Mouse (Mus musculus): ENCODE measurements around the gene Snrnp35.
A peak's percentile ranks its signal among the peaks of the same experiment; 100 is the strongest.
"Not testable (repeated sequence)": the region's sequence is repeated elsewhere in the genome, so short reads cannot be mapped to it uniquely, and the experiment has no call there.

Gene Snrnp35

DNA sequence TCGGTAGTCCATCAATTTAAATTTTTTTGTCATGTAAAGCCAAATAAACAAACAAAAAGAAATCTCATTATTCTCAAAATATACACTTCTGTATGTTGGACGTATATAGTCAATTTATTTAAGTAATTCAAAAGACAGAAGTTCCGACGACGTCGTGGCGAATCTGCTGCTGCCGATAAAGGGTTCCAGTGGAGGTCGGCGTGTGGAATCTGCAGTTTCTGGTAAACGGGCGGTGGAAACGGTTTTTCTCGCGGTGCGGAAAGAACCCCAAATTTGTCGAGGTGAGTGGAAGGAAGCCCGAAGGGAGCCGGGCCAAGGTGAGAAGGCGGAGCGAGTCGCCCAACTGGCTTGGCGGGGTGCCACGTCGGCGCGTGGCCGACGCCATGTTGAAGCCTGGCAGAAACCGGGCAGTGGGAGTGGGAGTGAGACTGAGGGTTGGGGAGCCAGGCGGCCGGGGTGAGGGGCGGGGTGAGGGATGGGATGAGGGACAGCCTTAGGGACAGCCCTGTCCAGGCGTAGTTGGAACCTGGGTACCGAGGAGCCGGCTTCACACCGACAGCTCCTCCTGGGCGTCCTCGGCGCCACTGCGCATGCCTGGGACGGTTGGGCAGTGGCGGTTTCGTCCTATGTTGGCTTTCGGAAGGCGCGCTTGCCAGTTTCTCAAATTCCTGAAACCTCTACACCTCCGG, at the start of gene Snrnp35:
Snrnp35 (plus strand) TSS at position 169 of the 689 bp plus-strand sequence.
- DNase-seq (ENCODE audit: low spot score in 2 of 2), result peak; percentile 91

DNA sequence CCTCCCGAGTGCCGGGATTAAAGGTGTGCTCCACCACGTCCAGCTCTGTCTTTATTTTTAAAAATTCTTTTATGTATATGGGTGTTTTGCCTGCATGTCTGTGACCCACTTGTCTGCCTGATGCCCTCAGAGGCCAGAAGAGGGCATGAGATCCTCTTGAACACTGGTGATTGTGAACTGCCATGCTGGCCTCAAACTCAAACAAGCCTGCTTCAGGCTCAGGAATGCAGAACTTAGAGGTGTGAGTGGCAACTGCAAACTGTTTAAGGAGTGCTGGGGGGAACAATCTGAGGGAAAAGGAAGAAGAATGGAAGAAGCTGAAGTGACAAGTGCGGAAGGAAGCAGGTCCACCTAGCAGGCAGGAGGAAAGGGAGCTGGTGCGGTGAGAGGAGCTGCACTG, 44.7 kb upstream of the Snrnp35 start:
- no peak for DNase-seq (ENCODE audit: low spot score in 2 of 2)

DNA sequence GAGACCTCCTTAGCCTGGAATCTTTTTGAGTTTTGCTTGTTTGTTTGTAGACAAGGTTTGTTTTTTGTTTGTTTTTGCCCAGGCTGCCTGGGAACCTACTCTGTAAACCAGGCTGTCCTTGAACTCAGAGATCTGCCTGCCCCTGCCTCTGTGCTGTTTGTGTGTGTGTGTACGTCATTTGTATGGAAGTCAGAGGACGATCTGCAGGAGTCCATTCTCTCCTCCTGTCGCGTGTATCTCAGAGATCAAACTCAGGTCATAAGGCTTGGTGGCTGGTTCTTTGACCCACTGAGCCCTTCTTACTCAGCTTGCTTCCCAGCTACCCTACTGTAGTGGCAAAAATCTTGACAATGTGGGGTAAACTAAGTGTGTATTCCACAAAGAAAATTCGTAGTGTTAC, 44.2 kb upstream of the Snrnp35 start:
- DNase-seq (ENCODE audit: low spot score in 2 of 2), result no peak

DNA sequence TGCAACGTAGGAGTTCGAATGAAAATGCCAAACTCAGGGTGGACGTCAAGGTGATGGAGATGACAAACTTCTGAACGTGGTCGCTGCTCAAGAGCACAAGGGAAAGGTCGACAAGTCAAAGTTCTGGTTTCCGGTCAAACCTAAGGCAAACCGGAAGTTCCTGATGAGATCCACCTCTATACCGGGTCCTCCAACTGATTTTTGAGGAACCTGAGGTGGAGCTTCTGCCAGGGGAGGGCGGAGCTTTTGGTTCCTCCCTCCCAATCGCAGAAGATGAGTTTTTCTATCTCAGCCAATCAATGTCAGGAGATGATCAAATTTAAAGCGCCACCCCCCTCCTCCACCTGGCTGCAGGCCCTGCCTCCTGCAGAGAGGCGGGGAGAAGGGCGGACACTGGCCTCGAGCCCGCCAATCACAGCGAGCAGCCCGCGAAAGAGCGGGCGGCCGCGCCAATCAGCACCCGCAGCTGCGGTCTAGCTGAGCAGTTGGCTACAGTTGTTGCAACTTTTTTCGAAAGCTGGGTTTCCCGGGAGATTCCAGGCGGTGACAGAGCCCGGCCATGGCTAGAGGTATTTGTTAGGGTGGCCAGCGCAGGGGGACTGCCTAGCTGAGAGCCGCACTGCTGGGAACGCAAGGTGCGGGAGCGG, 43.4 kb upstream of the Snrnp35 start, which contains the start of gene Kmt5a:
Kmt5a (plus strand) TSS at position 484 of the 647 bp plus-strand sequence.
- peak; percentile 90 to 94 for DNase-seq (ENCODE audit: low spot score in 2 of 2)

DNA sequence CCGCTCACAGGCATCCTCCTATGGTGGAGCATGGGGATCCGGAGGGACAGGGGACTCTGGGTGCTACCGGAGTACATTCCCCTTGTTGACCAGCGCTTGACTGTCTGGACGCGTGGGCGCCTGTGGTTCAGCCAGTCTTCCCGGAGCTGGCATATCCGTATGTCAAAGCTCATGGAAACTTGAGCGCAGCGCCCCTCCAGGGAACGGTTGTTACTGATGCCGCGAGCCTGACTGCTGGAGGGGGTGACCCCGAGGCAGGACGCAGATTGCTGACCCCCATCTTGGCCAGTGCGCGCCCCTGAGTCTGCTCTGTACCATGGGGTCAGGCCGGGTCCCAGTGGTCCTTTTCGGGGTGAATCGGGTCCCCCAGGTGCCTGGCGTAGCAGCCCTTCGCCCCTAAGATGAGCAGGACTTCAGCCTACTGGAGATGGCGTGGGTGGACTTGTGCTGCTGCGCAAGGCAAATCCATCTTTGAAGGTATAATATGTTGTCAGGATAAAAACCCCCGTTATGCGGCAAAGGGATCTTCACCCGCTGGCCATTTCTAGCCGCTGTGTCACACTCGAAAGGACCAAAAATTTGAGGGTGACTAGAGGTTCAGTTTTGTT, 42.7 kb upstream of the Snrnp35 start:
- no peak for DNase-seq (ENCODE audit: low spot score in 2 of 2)

DNA sequence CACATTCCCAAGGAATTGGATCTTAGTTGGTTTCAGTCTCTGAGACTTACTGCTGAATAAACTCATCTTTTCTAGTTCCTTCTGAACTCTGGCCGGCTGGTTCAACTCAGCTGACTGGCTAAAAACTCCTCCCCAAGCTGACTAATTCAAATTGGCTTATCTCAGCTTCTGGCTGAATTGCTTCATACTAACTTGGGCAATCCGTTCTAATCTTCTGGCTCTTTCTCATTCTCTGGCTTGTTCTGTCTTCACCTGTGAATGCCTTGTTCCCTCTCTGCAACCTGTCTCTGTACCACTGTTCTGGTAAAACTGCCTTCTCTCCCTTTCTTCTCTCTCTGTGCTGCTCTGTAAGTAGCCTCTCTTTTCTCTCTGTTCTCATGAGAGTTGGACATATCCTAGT, 40.3 kb upstream of the Snrnp35 start:
- no peak for DNase-seq (ENCODE audit: low spot score in 2 of 2)

DNA sequence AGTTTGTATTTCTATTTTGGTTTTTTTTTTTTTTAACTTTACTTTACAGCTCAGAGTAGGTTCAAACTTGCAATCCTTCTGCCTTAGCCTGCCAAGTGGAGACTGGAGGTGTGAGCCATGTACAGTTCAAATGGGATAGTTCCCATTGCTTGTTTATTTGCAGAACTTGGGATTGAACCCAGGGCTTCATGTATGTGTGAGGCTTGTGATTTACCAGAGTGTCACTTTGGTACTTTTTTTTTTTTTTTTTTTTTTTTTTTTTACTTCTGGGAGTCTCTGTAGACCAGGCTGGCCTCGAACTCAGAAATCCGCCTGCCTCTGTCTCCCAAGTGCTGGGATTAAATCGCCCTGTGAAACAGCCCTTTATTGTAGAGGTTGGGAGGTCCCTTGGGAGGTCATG, 38.7 kb upstream of the Snrnp35 start:
- no peak for DNase-seq (ENCODE audit: low spot score in 2 of 2)

DNA sequence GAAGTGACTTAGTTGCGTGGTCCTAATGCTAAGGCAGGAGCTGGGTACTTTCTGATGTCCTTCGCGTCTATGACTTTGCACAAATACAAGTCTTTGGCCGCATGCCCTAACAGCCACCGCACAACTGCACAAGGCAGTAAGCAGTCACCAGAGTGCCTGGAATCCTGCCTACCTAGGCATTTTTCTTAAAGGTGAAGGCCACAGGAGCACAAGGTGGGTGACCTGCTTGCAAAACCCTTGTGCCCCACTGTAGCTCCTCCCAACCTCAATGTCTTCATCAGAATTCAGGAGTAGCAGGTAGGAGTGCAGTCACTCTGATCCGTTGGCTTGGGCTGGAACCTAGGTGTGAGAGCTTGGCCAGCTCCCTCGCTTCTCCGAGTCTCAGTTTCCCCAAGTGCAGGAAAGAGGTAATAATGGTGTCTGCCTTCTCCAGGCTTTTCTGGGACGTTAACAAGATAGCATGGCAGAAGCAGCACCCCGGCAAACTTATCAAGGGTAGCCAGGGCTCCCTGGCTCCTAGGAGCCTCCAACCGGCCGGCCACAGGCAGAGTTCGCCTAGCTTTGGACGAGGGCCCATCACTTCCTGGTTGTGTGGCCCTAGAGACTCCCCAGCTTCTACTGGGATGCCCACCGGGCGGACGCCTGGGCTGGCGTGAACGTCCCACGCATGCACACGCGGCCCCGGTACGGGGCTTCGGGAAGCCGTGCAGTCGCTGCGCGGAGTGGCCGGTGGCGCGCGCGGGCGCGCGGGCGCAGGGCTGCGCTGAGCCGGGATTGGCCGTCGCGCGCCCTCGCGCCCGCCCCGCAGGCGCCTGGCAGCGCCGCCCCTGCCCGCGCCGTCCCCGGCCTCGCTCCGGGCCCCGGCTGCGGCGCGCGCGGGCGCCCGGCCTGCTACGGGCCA, 38.0 kb upstream of the Snrnp35 start:
- DNase-seq (ENCODE audit: low spot score in 2 of 2), result peak in 1 of 2 experiments; percentile 58

DNA sequence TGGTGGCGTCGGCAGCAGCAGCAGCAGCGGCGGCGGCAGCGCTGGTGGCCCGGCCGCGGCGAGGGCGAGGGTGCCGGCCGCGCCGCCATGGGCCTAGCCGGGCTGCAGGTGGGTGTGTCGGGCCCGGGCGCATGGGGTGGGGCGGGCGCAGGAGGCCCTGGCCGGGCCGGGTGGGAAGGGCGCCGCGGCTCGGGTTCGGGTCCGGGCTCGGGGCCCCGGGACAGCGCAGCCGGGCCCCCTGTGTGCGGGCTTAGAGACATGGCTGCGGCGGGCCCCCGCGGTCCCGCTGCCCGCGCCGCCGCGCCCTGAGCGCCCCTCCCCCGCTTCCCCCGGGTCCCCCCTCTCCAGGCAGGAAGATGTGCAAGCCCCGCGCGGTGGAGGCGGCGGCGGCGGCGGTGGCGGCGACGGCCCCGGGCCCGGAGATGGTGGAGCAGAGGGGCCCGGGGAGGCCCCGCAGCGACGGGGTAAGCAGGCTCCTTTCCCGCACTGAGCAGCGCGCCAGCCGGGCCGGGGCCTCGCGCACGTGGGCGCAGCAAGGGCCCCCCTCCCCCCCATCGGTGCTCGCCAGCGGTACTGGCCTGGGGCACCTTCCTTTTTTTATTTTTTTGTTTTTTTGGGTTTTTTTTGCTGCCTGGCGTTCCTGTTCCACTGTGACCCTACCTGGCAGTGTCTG, 37.2 kb upstream of the Snrnp35 start:
- peak in 1 of 2 experiments; percentile 38 for DNase-seq (ENCODE audit: low spot score in 2 of 2)

DNA sequence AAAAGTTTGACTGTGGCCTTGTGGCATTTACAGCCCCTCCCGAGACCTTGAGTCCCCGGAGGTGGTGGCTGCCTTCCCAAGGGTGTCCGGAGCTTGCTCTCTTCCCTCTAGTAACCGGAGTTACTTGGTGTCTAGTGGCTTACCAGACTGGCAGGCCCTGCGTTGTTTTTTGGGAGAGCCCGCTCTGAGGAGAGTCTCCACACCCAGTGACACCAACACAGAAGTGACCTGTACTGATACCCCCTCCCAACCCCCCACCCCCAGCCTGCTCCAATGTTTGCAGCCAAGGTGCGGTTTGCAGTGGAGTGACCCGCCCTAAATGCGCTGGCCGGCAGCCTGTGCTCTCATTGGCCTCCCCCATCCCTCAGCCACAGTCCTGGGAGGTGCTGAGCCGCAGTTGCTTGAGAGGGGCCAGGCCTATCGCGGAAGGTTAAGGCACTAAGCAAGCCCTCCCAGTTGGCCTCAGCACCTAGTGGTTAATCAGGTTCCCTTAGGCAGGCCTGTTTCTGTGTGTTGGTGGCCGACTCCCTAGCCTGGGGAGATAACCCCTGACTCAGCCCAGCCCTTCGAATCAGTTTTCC, 36.5 kb upstream of the Snrnp35 start:
- peak; percentile 67 to 80 for DNase-seq (ENCODE audit: low spot score in 2 of 2)

DNA sequence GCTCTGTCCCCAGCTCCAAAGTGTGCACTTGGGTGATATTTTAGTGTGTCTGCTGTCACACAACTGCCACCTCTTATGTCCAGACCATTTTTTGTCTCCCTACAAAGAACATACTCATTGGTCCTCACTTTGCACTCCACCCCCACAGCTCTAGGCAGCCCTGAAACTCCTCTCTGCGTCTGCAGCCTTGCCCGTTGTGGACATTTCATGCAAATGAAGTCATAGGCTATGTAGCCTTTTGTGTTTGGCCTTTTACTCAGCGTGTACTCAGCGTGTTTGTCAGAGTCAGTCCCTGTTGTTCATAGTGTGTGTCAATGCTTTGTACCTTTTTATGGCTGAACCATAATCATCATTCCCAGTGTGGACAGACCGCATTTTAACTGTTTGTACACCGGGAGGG, 33.4 kb upstream of the Snrnp35 start:
- no peak for DNase-seq (ENCODE audit: low spot score in 2 of 2)

DNA sequence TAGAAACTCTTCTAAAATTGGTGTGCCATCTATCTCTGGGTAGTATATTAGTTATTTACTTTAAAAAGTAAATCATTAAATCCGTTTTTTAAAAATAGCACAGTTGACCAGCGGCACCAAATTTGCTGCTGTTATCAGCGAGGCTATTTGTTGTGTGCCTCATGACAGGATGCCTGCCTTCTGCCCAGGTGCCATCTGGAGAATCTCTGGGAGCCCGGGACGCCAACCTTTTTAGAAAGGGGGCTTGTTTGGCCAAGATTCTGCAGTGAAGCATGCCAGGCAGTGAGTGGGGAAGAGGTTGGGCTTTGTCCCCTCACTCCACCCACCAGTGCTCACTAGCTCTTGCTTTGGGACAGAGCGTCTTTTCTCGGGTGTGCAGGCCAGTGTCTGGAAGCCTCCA, 32.9 kb upstream of the Snrnp35 start:
- no peak for DNase-seq (ENCODE audit: low spot score in 2 of 2)

DNA sequence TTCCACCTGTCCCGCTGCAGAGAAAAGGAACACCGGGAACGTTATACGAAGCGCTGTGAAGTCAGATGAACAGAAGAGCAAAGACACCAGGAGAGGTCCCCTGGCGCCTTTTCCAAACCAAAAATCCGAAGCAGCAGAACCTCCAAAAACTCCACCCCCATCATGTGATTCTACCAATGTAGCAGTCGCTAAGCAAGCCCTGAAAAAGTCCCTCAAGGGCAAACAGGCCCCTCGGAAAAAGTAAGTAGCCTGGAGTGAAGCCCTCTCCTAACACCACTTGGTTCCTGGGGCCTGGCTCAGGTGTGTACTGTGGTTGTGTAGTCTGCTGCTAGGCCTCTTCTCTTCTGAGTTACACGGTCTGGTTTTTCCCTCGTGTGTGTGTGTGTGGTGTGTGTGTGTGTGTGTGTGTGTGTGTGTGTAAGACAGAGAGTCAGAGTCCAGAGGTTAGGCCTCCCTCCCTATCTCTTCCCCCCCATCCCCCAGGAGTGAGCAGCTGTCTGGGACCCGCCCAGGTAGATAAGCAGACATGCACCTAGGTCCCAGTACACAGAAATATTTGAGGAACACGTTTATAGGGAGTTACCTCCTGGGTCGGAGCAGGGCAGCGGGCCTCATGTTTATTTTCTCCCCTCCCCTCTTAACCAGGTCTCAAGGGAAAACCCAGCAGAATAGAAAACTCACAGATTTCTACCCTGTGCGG, 32.1 kb upstream of the Snrnp35 start:
- no peak for DNase-seq (ENCODE audit: low spot score in 2 of 2)

DNA sequence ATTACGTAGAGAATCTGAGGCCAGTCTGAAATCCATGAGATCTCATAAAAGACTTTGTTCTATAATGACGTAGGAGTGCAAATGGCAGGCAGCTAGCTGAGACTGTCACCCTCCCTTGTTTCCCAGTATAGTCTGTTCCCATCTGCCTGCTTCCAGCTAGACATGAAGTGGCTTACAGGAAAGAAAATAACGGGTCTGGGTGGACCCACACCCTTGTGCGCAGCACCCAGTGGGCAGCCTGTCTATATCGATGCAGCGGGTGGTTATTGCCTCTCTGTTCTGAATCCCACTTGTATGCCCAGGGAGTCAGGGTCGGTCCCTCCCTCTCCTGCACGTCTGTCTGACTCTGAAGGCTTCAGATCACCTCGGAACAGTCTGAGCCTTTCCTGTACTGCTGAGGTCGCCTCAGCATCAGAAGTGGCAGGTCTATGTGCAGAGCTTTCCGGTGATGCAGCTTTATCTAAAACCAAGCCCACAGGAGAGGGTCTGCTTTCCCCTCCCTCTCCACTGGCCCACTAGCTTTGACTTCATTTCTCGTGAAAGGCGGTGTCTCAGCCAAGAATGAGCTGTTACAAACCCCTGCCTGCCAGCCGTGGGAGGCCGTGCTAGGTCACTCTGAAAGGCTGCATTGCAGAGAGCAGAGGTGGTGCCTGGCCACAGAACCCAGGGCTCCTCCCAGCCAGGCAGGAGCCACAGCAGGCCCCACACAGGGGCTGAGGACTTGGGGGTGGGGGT, 30.3 kb upstream of the Snrnp35 start:
- DNase-seq (ENCODE audit: low spot score in 2 of 2), result no peak

DNA sequence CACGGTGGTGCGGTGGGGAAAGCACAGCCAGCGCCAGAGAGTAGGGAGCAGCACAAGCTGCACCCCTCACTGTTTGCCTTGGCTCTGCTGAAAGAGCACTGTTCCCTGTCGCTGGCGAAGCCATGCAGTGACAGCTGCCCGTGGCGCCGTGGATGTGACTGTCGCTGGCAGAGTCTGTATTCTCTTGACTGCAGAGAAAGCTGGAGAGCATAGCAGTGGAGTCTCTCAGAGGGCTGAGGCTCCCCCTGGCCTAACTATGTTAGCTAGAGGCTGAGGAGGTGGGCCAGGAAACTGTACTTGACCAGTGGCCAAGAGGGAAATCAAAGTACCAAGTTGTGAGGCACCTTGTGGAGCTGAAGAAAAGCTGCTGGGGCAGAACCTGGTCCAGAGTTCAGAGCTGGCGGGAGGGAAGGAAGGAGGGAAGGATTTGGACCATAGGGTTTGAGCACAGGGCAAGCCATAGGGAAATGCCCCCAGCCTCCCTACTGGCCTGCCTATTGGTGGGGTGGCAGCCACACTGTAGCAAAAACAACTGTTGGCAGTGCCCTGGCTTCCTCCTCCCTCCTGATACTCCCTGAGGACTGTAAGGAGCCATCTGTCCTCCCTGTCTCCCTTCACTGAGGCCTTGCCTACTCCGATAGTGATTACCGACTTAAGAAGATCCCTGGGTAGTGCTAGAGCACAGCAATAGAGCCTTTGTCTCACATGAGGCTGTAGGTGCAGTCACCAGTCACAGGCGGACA, 29.4 kb upstream of the Snrnp35 start:
- no peak for DNase-seq (ENCODE audit: low spot score in 2 of 2)

DNA sequence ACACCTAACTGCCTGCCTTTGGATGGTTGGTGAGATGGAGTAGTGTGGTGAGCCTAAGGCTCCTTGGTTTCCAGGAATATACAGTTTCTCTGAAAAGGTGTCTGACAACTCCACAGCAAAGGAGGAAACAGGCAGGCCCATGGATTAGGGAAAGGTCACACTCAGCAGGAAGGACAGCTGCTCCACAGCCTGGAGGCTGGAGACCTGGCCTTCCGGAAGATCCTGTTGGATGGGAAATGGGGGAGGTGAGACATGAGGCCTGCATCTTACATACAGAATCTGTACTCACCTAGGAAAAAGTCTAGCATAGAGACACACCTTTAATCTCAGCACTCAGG, 28.9 kb upstream of the Snrnp35 start:
- no peak for DNase-seq (ENCODE audit: low spot score in 2 of 2)

DNA sequence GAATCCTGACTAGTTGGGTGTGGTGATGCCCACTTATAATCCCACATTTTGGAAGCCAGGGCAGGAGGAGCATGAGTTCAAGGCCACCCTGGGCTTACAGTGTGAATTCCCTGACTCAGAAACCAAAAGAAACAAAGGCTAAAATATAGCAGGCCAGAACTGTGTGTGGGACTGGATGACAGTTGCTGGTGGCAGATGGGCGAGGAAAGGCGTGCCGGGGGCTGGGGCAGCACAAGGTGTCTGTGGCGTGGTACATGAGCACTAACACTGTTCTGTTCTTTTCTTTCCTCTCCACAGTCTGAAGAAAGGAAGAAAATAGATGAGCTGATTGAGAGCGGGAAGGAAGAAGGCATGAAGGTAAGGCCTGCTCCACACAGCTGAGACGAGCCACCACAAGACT, 26.2 kb upstream of the Snrnp35 start:
- DNase-seq (ENCODE audit: low spot score in 2 of 2), result no peak

DNA sequence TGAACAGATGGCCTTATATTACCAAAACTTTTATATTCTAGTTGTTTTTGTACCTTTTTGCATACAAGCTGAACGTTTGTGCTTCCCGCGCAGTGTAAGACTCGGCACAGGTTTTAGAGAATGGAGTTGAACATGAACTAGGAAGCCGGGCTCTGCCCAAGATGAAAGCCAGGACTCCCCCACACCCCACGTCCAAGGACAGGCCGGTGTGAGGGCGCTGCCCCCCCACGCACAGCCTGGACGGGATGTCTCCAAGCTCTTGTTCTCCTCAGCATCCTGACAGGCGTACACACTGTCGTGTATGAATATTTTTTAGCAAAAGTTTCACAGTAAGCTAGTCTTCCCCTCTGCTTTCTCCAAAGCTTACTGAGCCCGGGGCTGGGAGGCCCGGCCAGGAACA, 22.0 kb upstream of the Snrnp35 start:
- DNase-seq (ENCODE audit: low spot score in 2 of 2), result not testable (repeated sequence)

All from urinary bladder, postnatal 36 days (tissue).